Mouse (Mus musculus) retina, postnatal 1 day (tissue): ENCODE measurements at regions not wholly inside any gene's neighbourhood (a gene's known extent, or its start where the extent isn't known, plus 50 kb on each side); places are given as distances from the start of the nearest gene placed in this dataset.

ENCODE experiments used
- DNase-seq: peaks from one replicate; pipeline ENCODE4 v3.0.0-alpha.2; 2012

GRCm38 (mm10) chr13:118849541-118849940 is 179.9 kb downstream of the Fgf10 start:
- no peak for DNase-seq

DNA sequence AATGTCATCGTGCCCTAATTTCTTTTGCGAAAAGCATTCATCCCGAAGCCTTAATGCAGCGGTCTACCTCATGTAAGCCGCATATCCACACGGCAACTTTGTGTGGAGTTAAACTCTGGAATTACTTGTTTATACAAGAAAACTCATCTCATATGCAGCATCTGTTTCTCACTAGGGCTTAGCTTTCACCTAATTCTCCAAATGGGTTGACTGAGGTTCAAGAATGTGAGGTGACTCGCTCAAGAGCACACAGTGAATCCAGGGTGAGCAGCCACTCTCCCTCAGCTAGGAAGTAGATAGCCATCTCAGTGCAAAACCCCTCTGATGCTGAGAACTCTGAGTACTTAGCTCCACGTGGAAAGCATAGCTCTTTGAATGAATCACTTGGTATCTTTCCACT is 181.1 kb downstream of the Fgf10 start:
- no peak for DNase-seq

DNA sequence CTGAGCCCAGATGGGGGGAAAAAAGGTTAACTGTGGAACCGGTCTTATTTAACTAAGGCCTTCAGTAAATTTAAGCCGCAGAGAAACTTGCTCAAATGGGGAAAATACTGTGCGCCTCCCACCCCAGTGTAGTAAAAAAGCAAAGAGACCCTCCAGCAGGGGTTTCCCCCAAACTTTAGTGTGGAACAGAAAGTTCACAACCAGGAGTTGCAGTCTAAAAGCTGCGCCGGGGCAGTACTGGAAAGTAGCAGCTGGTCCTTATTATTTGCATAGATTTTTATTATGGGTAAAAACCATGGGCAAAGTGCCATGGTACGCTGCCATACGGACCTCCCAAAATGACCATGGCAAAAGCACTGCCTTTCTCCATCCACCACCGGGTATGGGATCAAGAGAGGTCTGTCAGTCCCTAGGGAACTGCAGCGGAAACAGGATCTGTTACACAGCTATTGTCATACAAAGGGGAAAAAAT is 216.8 kb downstream of the Fgf10 start:
- DNase-seq = no peak

GRCm38 (mm10) chr13:118895079-118895478 is 225.5 kb downstream of the Fgf10 start:
- DNase-seq = no peak

DNA sequence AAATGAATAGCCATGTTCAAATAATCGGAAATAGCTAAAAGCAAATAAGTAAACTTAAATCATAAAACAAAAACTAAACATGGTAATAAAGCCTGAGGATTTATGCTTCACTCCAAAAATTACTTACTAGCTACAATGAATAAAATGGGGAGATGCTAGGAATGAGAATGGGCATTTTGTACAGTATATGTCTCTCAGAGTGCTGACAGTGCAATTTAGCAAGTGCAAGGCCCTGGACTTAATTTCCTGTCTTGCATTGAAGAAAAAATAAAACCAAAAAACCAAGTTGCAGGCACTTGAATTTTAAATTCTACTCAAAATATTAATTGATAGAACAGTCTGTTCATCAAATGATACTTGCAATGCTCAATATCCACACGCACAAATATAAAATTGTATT is 232.4 kb downstream of the Fgf10 start:
- DNase-seq = no peak

GRCm38 (mm10) chr13:118910351-118910750 is 240.8 kb downstream of the Fgf10 start:
- DNase-seq = no peak

GRCm38 (mm10) chr13:118940786-118941185 is 271.2 kb downstream of the Fgf10 start:
- DNase-seq = no peak

GRCm38 (mm10) chr13:118966120-118966676 is 296.6 kb downstream of the Fgf10 start:
- no peak for DNase-seq

- DNase-seq = no peak
Measured at GRCm38 (mm10) chr13:118967707-118968106, 298.1 kb downstream of the Fgf10 start.

DNA sequence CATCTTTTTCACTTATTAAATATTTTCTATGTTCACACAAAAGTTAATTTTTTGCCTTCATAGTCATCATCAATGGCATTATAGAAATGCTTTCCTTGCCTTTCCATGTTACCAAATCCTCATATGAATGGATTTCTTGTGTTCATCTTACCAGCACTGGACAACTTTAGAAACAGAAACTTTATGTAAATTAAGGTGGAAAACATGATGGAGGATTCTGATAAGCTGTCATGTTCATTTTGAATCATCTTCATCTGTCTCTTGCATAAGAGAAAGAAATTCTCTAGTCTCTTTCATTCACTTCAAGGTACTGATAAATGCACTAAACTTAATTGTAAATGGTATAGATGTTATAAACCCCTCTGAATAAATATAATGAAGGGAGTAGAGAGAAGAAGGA is 305.4 kb downstream of the Fgf10 start:
- DNase-seq = no peak

DNA sequence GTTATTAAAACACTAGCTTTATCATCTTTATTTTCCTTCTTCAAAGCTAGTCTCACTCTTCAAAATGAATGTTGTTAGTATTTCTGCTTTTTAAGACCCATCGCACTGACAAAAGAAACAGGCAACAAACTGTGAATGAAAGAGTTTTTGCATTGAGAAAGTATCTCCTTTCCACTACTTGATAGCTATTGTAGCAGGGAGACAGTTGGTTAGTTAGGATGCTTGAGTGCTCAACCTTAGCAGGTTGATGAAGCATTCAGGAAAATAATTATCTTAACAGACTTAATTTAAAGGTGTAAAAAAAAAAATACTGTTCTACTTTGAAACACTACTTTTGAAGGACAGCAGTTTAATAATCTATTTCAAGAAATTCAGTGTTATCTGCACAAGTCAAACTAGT is 305.9 kb downstream of the Fgf10 start:
- DNase-seq = no peak

GRCm38 (mm10) chr13:118979505-118979904 is 309.9 kb downstream of the Fgf10 start:
- DNase-seq = no peak

GRCm38 (mm10) chr13:118981196-118981810 is 311.7 kb downstream of the Fgf10 start:
- peak; percentile 75 for DNase-seq

GRCm38 (mm10) chr13:118985285-118985684 is 315.7 kb downstream of the Fgf10 start:
- no peak for DNase-seq

DNA sequence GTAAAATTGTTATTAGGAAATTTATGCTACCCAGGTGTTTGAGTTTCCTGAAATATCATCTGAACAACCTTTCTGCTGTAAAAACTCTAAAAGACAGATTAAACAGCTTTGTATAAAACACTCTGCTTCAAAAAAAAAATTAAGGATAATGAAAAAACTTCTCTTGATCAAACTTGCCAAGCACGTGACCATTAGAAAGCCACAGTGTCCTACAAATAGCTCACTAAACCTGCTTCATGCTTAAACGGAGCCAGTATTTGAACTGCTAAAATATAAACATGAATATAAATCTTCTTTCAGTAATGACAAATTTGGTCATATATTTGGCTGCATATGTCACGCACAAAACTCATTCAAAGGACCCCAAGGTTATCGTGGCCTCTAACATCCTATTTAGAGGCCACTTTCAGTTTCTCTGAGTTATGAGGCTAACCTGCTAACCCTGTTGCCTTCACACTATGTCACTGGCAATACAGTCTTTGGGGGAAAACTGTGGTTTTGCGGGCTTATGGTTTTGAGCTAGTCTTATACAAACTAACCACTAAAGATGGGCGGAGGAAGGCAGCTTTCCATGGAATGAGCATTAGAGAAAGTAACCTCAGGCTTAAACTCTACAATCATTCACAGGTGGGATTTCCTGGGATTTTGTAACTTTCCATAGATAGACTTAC is 355.8 kb downstream of the Fgf10 start:
- no peak for DNase-seq

GRCm38 (mm10) chr13:119039616-119040015 is 370.0 kb downstream of the Fgf10 start:
- no peak for DNase-seq

- DNase-seq = no peak
Measured at GRCm38 (mm10) chr13:119045112-119045511, 375.5 kb downstream of the Fgf10 start.

GRCm38 (mm10) chr13:119068745-119069580 is 359.4 kb upstream of the Paip1 start:
- DNase-seq = no peak

GRCm38 (mm10) chr13:119069581-119069936 is 358.8 kb upstream of the Paip1 start:
- DNase-seq = no peak

GRCm38 (mm10) chr13:119079243-119079642 is 349.2 kb upstream of the Paip1 start:
- no peak for DNase-seq

- DNase-seq = no peak
Measured at GRCm38 (mm10) chr13:119081691-119082090, 346.7 kb upstream of the Paip1 start.

DNA sequence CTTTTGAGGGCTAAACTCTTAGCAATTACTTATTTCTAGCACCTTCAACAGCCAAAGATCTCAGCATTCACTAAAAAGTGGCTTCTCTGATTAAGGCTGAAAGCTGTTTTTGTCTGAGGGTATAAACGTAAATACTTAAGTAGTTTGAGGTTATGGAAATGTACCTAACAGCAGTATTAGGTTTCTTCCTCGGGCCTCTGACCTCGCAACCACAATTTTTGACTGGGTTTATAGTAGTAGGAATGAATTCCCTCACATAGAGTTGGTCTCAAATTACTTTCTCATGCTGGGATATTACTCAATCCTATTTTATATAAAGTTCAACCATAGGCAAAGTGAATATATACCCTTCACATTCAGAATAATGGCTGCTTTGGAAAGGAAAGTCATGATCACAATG is 310.5 kb upstream of the Paip1 start:
- DNase-seq = no peak

DNA sequence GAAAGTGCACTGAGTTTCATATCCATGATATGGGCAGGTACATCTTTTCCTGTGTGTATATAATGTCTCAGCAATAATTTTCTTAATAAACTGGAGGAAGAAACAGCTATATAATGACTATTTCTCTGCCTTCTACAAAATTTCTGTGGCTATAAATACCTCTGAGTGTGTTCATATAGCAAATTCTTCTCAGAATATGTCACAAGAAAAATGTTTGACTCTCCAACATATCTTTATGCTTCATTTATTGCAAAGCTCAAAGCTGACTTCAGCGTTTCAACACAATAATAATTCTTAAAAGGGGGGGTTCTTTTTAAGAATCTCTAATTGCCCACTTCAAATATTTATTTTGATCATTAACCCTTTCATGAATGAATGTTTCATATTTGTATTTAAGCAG is 310.0 kb upstream of the Paip1 start:
- DNase-seq = no peak

DNA sequence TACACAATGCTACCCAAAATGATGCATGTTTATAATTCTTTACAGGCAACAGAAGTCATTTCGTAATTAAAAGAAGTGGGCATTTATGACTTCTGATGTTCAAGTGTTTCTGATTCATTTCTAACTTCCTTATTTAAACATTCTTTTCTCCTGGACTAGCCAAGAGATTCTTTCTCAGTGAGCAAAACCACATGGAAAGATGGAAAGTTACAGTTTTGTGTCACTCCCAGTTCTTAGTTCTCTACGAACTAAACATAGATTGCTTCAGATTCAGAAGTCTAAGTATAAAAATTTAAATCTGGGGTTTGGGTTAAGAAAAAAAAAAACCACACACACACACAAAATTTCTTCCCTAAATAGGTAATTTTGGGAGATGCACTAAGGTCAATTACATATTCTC is 288.0 kb upstream of the Paip1 start:
- no peak for DNase-seq
